Mouse (Mus musculus) myocyte (in vitro differentiated cells): ENCODE data around the gene Ascl4.

Experiments used
- E2F4 ChIP-seq: IDR thresholded peaks from one replicate; pipeline ENCODE4 v1.6.1; 2011; ENCODE audit warnings: mild to moderate bottlenecking, control low read depth, moderate library complexity; ENCODE audit not compliant: insufficient read depth
- MAX ChIP-seq: IDR thresholded peaks from one replicate; pipeline ENCODE4 v1.6.1; 2011; ENCODE audit warnings: low read depth, mild to moderate bottlenecking, control low read depth
- POLR2A ChIP-seq: IDR thresholded peaks from one replicate; pipeline ENCODE4 v1.6.1; 2011; ENCODE audit warnings: low read depth, mild to moderate bottlenecking, control low read depth, moderate library complexity; ENCODE audit not compliant: insufficient read length
- SRF ChIP-seq: IDR thresholded peaks from one replicate; pipeline ENCODE4 v1.6.1; 2011; ENCODE audit warnings: low read depth; ENCODE audit not compliant: control insufficient read depth, insufficient read length
- USF1 ChIP-seq: IDR thresholded peaks from one replicate; pipeline ENCODE4 v1.6.1; 2011; ENCODE audit warnings: low read depth, mild to moderate bottlenecking, control low read depth, moderate library complexity

DNA sequence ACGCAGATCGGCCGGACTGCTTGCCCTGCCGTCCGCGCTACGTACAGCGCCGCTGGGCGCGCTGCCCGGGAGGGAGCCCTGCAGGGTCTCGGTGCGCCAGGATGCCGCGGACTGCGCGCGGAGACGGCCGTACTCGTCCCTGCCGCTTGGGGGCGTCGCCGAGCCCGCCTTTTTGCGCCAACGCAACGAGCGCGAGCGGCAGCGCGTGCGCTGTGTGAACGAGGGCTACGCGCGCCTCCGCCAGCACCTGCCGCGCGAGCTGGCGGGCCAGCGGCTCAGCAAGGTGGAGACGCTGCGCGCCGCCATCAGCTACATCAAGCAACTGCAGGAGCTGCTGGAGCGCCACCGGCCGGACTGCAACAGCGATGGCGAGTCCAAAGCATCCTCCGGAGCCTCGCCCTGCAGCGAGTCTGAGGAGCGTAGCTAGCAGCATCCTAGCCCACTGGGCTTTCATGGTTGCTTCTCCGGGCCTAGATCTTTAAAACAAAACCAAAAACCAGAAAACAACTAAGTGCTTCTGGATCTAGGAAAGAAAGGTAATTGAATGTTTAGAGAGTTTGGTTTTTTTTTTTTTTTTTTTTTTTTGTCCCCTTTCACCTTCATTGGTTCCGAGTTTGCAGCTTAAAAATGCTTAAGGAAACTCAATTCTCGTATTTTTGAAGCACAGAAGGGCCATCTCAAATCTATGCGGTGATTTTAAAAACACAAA, 1.2 kb downstream of the Ascl4 start:
- no peak for TF ChIP-seq POLR2A
- TF ChIP-seq MAX: no peak
- no peak for TF ChIP-seq E2F4
- no peak for TF ChIP-seq SRF
- TF ChIP-seq USF1: no peak
